Mouse (Mus musculus) liver, embryonic 13.5 days (tissue): Measurements from ENCODE around the gene Axdnd1. TPM values are rescaled to one million over a fixed set of nuclear protein-coding genes. Genes with fewer than 3 reads are reported as not detected.

ENCODE experiments used
- ATAC-seq: fragments of 200-750 bp; cut with Nextera tagmentation; 2 replicates; pipeline ENCODE4 v1.8.0; 2017; ENCODE audit warnings: low read depth, mild to moderate bottlenecking, moderate number of reproducible peaks, moderate library complexity
- DNase-seq: peaks from one replicate; pipeline ENCODE4 v3.0.0; 2022
- H3K27ac ChIP-seq: fragments of 300-500 bp; sonication (generic); 2 replicates; pipeline ENCODE4 v1.5.1; 2015; ENCODE audit warnings: moderate library complexity, mild to moderate bottlenecking, inconsistent platforms
- H3K27me3 ChIP-seq: fragments of 300-500 bp; sonication (generic); 2 replicates; pipeline ENCODE4 v1.6.1; 2015; ENCODE audit warnings: mild to moderate bottlenecking, inconsistent platforms
- H3K36me3 ChIP-seq: fragments of 300-500 bp; sonication (generic); 2 replicates; pipeline ENCODE4 v1.6.1; 2015; ENCODE audit warnings: mild to moderate bottlenecking, inconsistent platforms
- H3K4me1 ChIP-seq: fragments of 300-500 bp; sonication (generic); replicated peaks from 2 replicates; pipeline ENCODE4 v1.6.1; 2015; ENCODE audit warnings: inconsistent platforms
- H3K4me2 ChIP-seq: fragments of 300-500 bp; sonication (generic); 2 replicates; pipeline ENCODE4 v1.6.1; 2015; ENCODE audit warnings: inconsistent platforms, mild to moderate bottlenecking, moderate library complexity
- H3K4me3 ChIP-seq: fragments of 300-500 bp; sonication (generic); replicated peaks from 2 replicates; pipeline ENCODE4 v1.5.1; 2015; ENCODE audit warnings: mild to moderate bottlenecking, inconsistent platforms
- H3K9ac ChIP-seq: fragments of 300-500 bp; sonication (generic); 2 replicates; pipeline ENCODE4 v1.6.1; 2015; ENCODE audit warnings: mild to moderate bottlenecking, inconsistent platforms
- H3K9me3 ChIP-seq: fragments of 300-500 bp; sonication (generic); replicated peaks from 2 replicates; pipeline ENCODE4 v1.6.1; 2016; ENCODE audit warnings: inconsistent platforms
- WGBS: fragments of 180-500 bp; shearing (Covaris S2); methylation state at CpG from one replicate; pipeline ENCODE4 v1.1.7; 2015; ENCODE audit not compliant: insufficient replicate concordance; 5-methylcytosine and 5-hydroxymethylcytosine counted together
- polyA plus RNA-seq: library from polyadenylated mRNA; unstranded; fragments of >200 nt; fragmentation: Nextera tagmentation; extraction: Ambion mirVana; gene quantifications from 2 replicates; pipeline ENCODE4 v1.2.1, GENCODE M21; 2015

The Axdnd1 gene
- polyA plus RNA-seq, 1 experiment from 2014 or later, result not detected

GRCm38 (mm10) chr1:156280131-156280530 is 140.8 kb downstream of the Axdnd1 start:
- Histone ChIP-seq H3K4me3 (no peak overlapping the region), H3K27ac (no peak overlapping the region), H3K27me3 (no peaks in the 10 kb centered on the region), H3K36me3 (no peaks in the 10 kb centered on the region), H3K9me3 (no peaks in the 10 kb centered on the region), H3K4me2 (no peak overlapping the region), H3K4me1 (no peaks in the 10 kb centered on the region), H3K9ac (no peak overlapping the region)
- DNase-seq, result no peak
- 52% methylated on average over 7 of the region's 7 CpGs for WGBS
- ATAC-seq, result no peak

DNA sequence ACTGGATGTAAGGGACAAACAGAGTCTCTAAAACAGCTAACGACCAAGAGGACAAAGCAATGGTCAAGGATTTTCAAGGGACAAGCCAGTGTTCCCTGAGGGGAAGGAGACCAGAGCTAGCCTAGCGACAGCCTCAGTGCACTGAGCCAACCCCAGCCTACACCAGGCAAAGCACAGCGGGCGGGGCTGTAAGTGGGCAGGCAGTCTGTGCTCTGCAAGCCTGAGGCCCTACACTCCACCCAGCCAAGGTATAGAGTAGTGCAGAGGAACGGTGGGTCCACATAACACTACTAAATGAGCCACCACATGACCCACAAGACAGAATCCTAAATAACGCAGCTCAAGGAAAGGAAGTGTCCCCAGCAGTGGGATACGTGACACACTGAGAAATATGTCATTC is 147.3 kb downstream of the Axdnd1 start:
- WGBS, result 53% methylated on average over 7 of the region's 7 CpGs

More for the DNA sequence above, 147.3 kb downstream of the Axdnd1 start:
- no peak overlapping the region for H3K4me2 ChIP-seq
- no peak overlapping the region for H3K27ac ChIP-seq
- no peaks in the 10 kb centered on the region for H3K27me3 ChIP-seq
- H3K36me3 ChIP-seq, result no peaks in the 10 kb centered on the region
- ATAC-seq (no peak), DNase-seq (no peak)
- H3K4me1 ChIP-seq, result no peaks in the 10 kb centered on the region
- H3K9me3 ChIP-seq, result no peaks in the 10 kb centered on the region
- H3K9ac ChIP-seq, result no peak overlapping the region
- no peak overlapping the region for H3K4me3 ChIP-seq

Other genes starting within 250 kb of the Axdnd1 start
- 0.06 TPM in 2 replicates for gene Fam163a, start 216.1 kb downstream of the Axdnd1 start, polyA plus RNA-seq
- 0.07 TPM in 2 replicates for gene Tdrd5, start 117.5 kb downstream of the Axdnd1 start, polyA plus RNA-seq
- gene Nphs2, start 110.4 kb downstream of the Axdnd1 start, polyA plus RNA-seq, result not detected in 2 replicates
- gene Gm2000, start 55.1 kb downstream of the Axdnd1 start, polyA plus RNA-seq, result 748 and 750 TPM in 2 replicates
- 16.1 and 18.3 TPM in 2 replicates for gene Soat1, start 53.2 kb upstream of the Axdnd1 start, polyA plus RNA-seq
- gene Gm10031, start 102.9 kb upstream of the Axdnd1 start, polyA plus RNA-seq, result 0.30 and 0.51 TPM in 2 replicates
- 1.3 and 1.5 TPM in 2 replicates for gene Abl2, start 137.6 kb upstream of the Axdnd1 start, polyA plus RNA-seq